Mouse (Mus musculus): ENCODE data around the gene Gm21477. TPM values are rescaled to one million over a fixed set of nuclear protein-coding genes. Genes with fewer than 3 reads are reported as not detected.
"Not testable (repeated sequence)": the region's sequence is repeated elsewhere in the genome, so short reads cannot be mapped to it uniquely, and the experiment has no call there.

The Gm21477 gene
- polyA plus RNA-seq (2012; rRNA removed), result not detected in 2 replicates

- 80% methylated on average over 1 of the region's 6 CpGs for WGBS
- not testable (repeated sequence) for H3K27me3 ChIP-seq (ENCODE audit: control insufficient read depth, insufficient read depth, low read length)
These were observed at the start of gene Gm21477 for GRCm38 (mm10) chrY:87116521-87116920. Gene Gm21477 (plus strand): TSS chrY:87116821.

More at GRCm38 (mm10) chrY:87116521-87116920, at the start of gene Gm21477:
- not testable (repeated sequence) for H3K4me3 ChIP-seq (ENCODE audit: low read depth, low read length); H3K36me3 ChIP-seq (ENCODE audit: control insufficient read depth, insufficient read depth, low read length); H3K27ac ChIP-seq (ENCODE audit: insufficient read depth, low read depth, low read length); H3K4me1 ChIP-seq (ENCODE audit: control insufficient read depth, insufficient read depth, insufficient read length, low read length)

Measured in small intestine, adult 2 months (tissue).